Mouse (Mus musculus) frontal cortex, postnatal 36 days (tissue): ENCODE results near the gene Cdsn.
A peak's percentile ranks its signal among the peaks of the same experiment; 100 is the strongest.

Source experiments
- DNase-seq, 2 experiments: peaks; one replicate each; pipeline ENCODE4 v3.0.0; 2022; ENCODE audit warnings: low spot score in 2 of 2

The Cdsn gene

GRCm38 (mm10) chr17:35570836-35571235, 18.9 kb downstream of the Cdsn start:
- DNase-seq: no peak

GRCm38 (mm10) chr17:35571477-35571876, 19.5 kb downstream of the Cdsn start:
- no peak for DNase-seq

GRCm38 (mm10) chr17:35578211-35578610, 26.3 kb downstream of the Cdsn start:
- DNase-seq: peak; percentile 61 to 64

- DNase-seq: no peak
Measured at GRCm38 (mm10) chr17:35582900-35583299, 31.0 kb downstream of the Cdsn start.

GRCm38 (mm10) chr17:35584330-35584937, 32.5 kb downstream of the Cdsn start:
- peak; percentile 83 to 89 for DNase-seq

- no peak for DNase-seq
Measured at GRCm38 (mm10) chr17:35587291-35587690, 35.4 kb downstream of the Cdsn start.

GRCm38 (mm10) chr17:35588387-35588786, 36.5 kb downstream of the Cdsn start:
- DNase-seq: no peak

- peak; percentile 69 to 82 for DNase-seq
Measured at GRCm38 (mm10) chr17:35590410-35591218, 38.7 kb downstream of the Cdsn start.

GRCm38 (mm10) chr17:35591219-35591578, 39.3 kb downstream of the Cdsn start:
- DNase-seq: no peak

- peak in 1 of 2 experiments; percentile 10 for DNase-seq
Measured at GRCm38 (mm10) chr17:35591731-35592130, 39.8 kb downstream of the Cdsn start.

GRCm38 (mm10) chr17:35592131-35592530, 40.2 kb downstream of the Cdsn start:
- DNase-seq: no peak

GRCm38 (mm10) chr17:35593786-35594185, 41.9 kb downstream of the Cdsn start:
- no peak for DNase-seq

GRCm38 (mm10) chr17:35594456-35594855, 42.5 kb downstream of the Cdsn start:
- DNase-seq: no peak

GRCm38 (mm10) chr17:35597399-35597798, 45.5 kb downstream of the Cdsn start:
- no peak for DNase-seq

- no peak for DNase-seq
Measured at GRCm38 (mm10) chr17:35601249-35601648, 49.3 kb downstream of the Cdsn start, which contains the start of gene Sfta2. Gene Sfta2 (plus strand): TSS chr17:35601549.

GRCm38 (mm10) chr17:35601736-35602354, 49.9 kb downstream of the Cdsn start:
- DNase-seq: no peak
